Mouse (Mus musculus): ENCODE results near the gene Zfp69. TPM values are rescaled to one million over a fixed set of nuclear protein-coding genes. Genes with fewer than 3 reads are reported as not detected.

Zfp69 gene
- total RNA-seq (2012; rRNA removed) (1.8 and 2.0 TPM in 2 replicates), polyA plus RNA-seq (2012; ENCODE audit: insufficient read depth in 1 of 2, insufficient read length in 2 of 2, low read depth in 1 of 2, low replicate concordance in 2 of 2, missing spikeins in 1 of 2) (1 to 10 TPM in 1 of 2 experiments, not detected in 1; 4.3 TPM)

- peak within 1 kb of the TSS; percentile 96 for H3K27ac ChIP-seq (ENCODE audit: control insufficient read depth, low read depth, low read length)
- H3K9me3 ChIP-seq (replicated peaks; ENCODE audit: insufficient read depth, low read length) = no peaks in the 10 kb centered on the region
These were observed at the start of gene Zfp69 for GRCm38 (mm10) chr4:120951428-120951973. Gene Zfp69, minus strand, starts transcription at chr4:120951699.

GRCm38 (mm10) chr4:121001042-121001441 lies 49.5 kb upstream of the Zfp69 start:
- Histone ChIP-seq H3K27me3 (ENCODE audit: control insufficient read depth in 1 of 2, insufficient read depth in 2 of 2, low read length in 2 of 2) (no peaks in the 10 kb centered on the region), H3K79me2 (ENCODE audit: control insufficient read depth, insufficient read depth, low read length, poor library complexity) (peaks cover 68% of the 10 kb centered on the region), H3K4me1 (ENCODE audit: control insufficient read depth in 1 of 2, insufficient read depth in 2 of 2, low read length in 2 of 2) (peaks cover 8 to 23% of the 10 kb centered on the region in 2 experiments), H3K9ac (ENCODE audit: control insufficient read depth, low read depth, low read length, poor library complexity, severe bottlenecking) (no peak overlapping the region), H3K4me3 (ENCODE audit: control insufficient read depth in 1 of 2, insufficient read depth in 1 of 2, low read depth in 2 of 2, low read length in 2 of 2) (no peak overlapping the region), H3K27ac (ENCODE audit: control insufficient read depth, low read depth, low read length) (no peak overlapping the region), H3K36me3 (ENCODE audit: control insufficient read depth in 1 of 2, insufficient read depth in 2 of 2, low read length in 2 of 2) (peaks cover 5 to 22% of the 10 kb centered on the region in 2 experiments), H3K9me3 (replicated peaks; ENCODE audit: insufficient read depth, low read length) (no peaks in the 10 kb centered on the region)
- DNase-seq (ENCODE audit: low read depth, low spot score) = no peak
- peak in 2 of 3 experiments; percentile 1 to 27; a peak in 2 of 6 replicates for TF ChIP-seq CTCF (IDR thresholded peaks at IDR 0.05 in 2 of 3, conservative IDR thresholded peaks at IDR 0.05 in 1 of 3; ENCODE audit: control insufficient read depth in 1 of 3, insufficient read depth in 1 of 3, low read depth in 2 of 3, low read length in 3 of 3, poor library complexity in 1 of 3, severe bottlenecking in 1 of 3)
- TF ChIP-seq MEF2A (IDR thresholded peaks at IDR 0.05; ENCODE audit: extremely low read depth, insufficient replicate concordance, low read depth, low read length, poor library complexity, severe bottlenecking) = no peak

More at GRCm38 (mm10) chr4:120951428-120951973, at the start of gene Zfp69:
- peaks cover 0 to 7% of the 10 kb centered on the region in 2 experiments; a peak in 2 of 4 replicates for H3K36me3 ChIP-seq (ENCODE audit: control insufficient read depth in 1 of 2, insufficient read depth in 2 of 2, low read length in 2 of 2)
- peak within 1 kb of the TSS; percentile 85 to 89 for H3K4me3 ChIP-seq (ENCODE audit: control insufficient read depth in 1 of 2, insufficient read depth in 1 of 2, low read depth in 2 of 2, low read length in 2 of 2)
- H3K27me3 ChIP-seq (ENCODE audit: control insufficient read depth in 1 of 2, insufficient read depth in 2 of 2, low read length in 2 of 2) = no peaks in the 10 kb centered on the region
- DNase-seq (ENCODE audit: low read depth, low spot score) = peak; percentile 91
- peaks cover 4 to 15% of the 10 kb centered on the region in 2 experiments for H3K4me1 ChIP-seq (ENCODE audit: control insufficient read depth in 1 of 2, insufficient read depth in 2 of 2, low read length in 2 of 2)
- no peak for TF ChIP-seq EP300 (IDR thresholded peaks at IDR 0.05; ENCODE audit: low read depth in 1 of 2, low read length in 2 of 2)
- TF ChIP-seq USF2 (IDR thresholded peaks at IDR 0.05; ENCODE audit: borderline replicate concordance in 1 of 2, insufficient read depth in 1 of 2, low read depth in 1 of 2, low read length in 2 of 2) = no peak
- TF ChIP-seq POLR2A (IDR thresholded peaks at IDR 0.05; ENCODE audit: control insufficient read depth in 1 of 2, insufficient read depth in 1 of 2, low read depth in 1 of 2, low read length in 2 of 2, poor library complexity in 1 of 2) = peak; percentile 80 to 82; a peak in 2 of 4 replicates
- peak; percentile 93 for TF ChIP-seq NELFE (IDR thresholded peaks at IDR 0.05; ENCODE audit: low read depth, low read length)
- TF ChIP-seq CHD2 (IDR thresholded peaks at IDR 0.05; ENCODE audit: low read length) = no peak
- TF ChIP-seq ZC3H11A (IDR thresholded peaks at IDR 0.05; ENCODE audit: low read depth, low read length) = no peak
- no peak for TF ChIP-seq E2F4 (IDR thresholded peaks at IDR 0.05; ENCODE audit: borderline replicate concordance, low read depth, low read length)
- peak; percentile 97 for TF ChIP-seq ELF1 (IDR thresholded peaks at IDR 0.05; ENCODE audit: low read depth, low read length)
- TF ChIP-seq UBTF (IDR thresholded peaks at IDR 0.05; ENCODE audit: borderline replicate concordance, insufficient read depth, low read depth, low read length) = 0 out of 2 replicates have a peak, but pooled peaks have one; percentile 61
- no peak for TF ChIP-seq GABPA (IDR thresholded peaks at IDR 0.05; ENCODE audit: low read depth, low read length)
- TF ChIP-seq CTCF (IDR thresholded peaks at IDR 0.05 in 2 of 3, conservative IDR thresholded peaks at IDR 0.05 in 1 of 3; ENCODE audit: control insufficient read depth in 1 of 3, insufficient read depth in 1 of 3, low read depth in 2 of 3, low read length in 3 of 3, poor library complexity in 1 of 3, severe bottlenecking in 1 of 3) = no peak
- peak; percentile 41; the same call in 1 of the 2 replicates for TF ChIP-seq NRF1 (IDR thresholded peaks at IDR 0.05; ENCODE audit: insufficient read depth, low read depth, low read length, poor library complexity, severe bottlenecking)
- no peak for TF ChIP-seq MYB (IDR thresholded peaks at IDR 0.05; ENCODE audit: low read depth, low read length)
- peak; percentile 55 for TF ChIP-seq TCF12 (IDR thresholded peaks at IDR 0.05; ENCODE audit: low read depth, low read length)
- peak; percentile 74; the same call in 1 of the 2 replicates for TF ChIP-seq SIN3A (IDR thresholded peaks at IDR 0.05; ENCODE audit: low read length)
- TF ChIP-seq KAT2A (conservative IDR thresholded peaks at IDR 0.05; ENCODE audit: low read depth, low read length) = no peak
- TF ChIP-seq MAZ (IDR thresholded peaks at IDR 0.05; ENCODE audit: low read depth, low read length) = peak; percentile 84; the same call in 1 of the 2 replicates
- TF ChIP-seq SMC3 (IDR thresholded peaks at IDR 0.05; ENCODE audit: low read depth, low read length) = no peak
- TF ChIP-seq MXI1 (IDR thresholded peaks at IDR 0.05; ENCODE audit: low read depth, low read length) = peak; percentile 68; the same call in 1 of the 2 replicates
- TF ChIP-seq HCFC1 (IDR thresholded peaks at IDR 0.05; ENCODE audit: low read depth, low read length) = peak; percentile 70; the same call in 1 of the 2 replicates
- TF ChIP-seq ZNF384 (IDR thresholded peaks at IDR 0.05; ENCODE audit: low read depth, low read length) = no peak
- TF ChIP-seq BHLHE40 (IDR thresholded peaks at IDR 0.05; ENCODE audit: borderline replicate concordance, low read depth, low read length) = no peak
- peak; percentile 74 for TF ChIP-seq POLR2AphosphoS2 (IDR thresholded peaks at IDR 0.05; ENCODE audit: low read length)
- TF ChIP-seq MAX (IDR thresholded peaks at IDR 0.05; ENCODE audit: low read length) = peak; percentile 55
- no peak for TF ChIP-seq JUND (IDR thresholded peaks at IDR 0.05; ENCODE audit: low read depth, low read length)
- peak; percentile 71; the same call in 1 of the 2 replicates for TF ChIP-seq CHD1 (IDR thresholded peaks at IDR 0.05; ENCODE audit: low read depth, low read length)
- no peak; the same call in 1 of the 2 replicates for TF ChIP-seq ETS1 (IDR thresholded peaks at IDR 0.05; ENCODE audit: low read depth, low read length)
- no peak for TF ChIP-seq POLR2AphosphoS5 (IDR thresholded peaks at IDR 0.05; ENCODE audit: borderline replicate concordance, low read depth, low read length)
- peak; percentile 87 for TF ChIP-seq ZMIZ1 (IDR thresholded peaks at IDR 0.05; ENCODE audit: low read depth, low read length)
- no peak for TF ChIP-seq TAL1 (IDR thresholded peaks at IDR 0.05; ENCODE audit: low read length)
- peak within 1 kb of the TSS; percentile 81 for H3K9ac ChIP-seq (ENCODE audit: control insufficient read depth, low read depth, low read length, poor library complexity, severe bottlenecking)
- no peaks in the 10 kb centered on the region; the same call in 1 of the 2 replicates for H3K79me2 ChIP-seq (ENCODE audit: control insufficient read depth, insufficient read depth, low read length, poor library complexity)

All from MEL (cell line).